Mouse (Mus musculus) cerebellum, adult 9-11 months (tissue): ENCODE measurements at regions not wholly inside any gene's neighbourhood (a gene's known extent, or its start where the extent isn't known, plus 50 kb on each side); places are given as distances from the start of the nearest gene placed in this dataset.

Source experiments
- DNase-seq: peaks from one replicate; pipeline ENCODE4 v3.0.0; 2022

DNA sequence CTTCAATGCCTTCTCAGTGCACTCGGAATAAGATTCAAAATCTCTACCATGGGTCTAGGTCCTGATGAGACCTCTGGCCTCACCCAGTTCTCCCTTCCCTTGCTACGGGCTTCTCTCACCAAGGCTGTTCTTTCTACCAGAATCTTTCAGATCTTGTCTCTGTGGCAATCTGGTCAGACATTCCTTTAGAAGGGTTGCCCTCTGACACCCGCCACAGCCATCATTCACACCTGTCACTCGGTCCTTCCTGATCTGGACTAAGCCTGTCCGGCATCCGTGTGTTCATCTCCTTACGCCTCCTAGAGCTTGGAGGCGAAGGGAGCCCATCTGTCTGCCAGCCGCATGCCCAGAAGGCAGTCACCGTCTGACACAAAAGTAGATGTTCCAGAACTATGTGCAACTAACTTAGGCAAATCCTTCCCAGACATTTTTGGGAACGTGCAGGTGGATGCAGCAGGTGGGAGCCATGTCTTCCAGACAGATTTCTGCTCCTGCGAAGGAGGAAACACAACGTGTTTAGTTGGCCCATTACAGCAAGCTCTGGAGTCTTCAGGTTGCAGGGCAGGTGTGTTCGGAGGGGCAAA lies 77.7 kb downstream of the Fam76b start:
- DNase-seq: no peak

- no peak for DNase-seq
Measured at GRCm38 (mm10) chr9:13906736-13907135, 79.2 kb downstream of the Fam76b start.

DNA sequence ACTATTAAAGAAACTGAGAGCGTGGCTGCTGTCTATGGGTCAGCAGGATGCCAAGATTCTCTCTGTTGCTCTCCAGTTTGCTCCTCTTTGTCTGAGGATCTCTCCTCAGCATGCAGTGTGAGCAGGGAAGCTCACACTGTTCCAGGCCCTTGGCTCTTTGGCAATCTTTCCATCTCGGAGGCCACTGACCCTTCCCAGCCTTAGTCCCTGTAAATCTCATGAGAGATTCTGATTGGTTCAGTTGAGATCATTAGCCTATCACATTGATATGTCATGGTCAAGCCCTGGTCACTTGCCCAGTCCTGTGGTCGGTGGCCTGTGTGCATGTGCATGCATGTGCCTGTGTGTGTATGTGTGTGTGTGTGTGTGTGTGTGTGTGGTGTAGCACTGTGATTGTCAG lies 82.1 kb downstream of the Fam76b start:
- DNase-seq: no peak

DNA sequence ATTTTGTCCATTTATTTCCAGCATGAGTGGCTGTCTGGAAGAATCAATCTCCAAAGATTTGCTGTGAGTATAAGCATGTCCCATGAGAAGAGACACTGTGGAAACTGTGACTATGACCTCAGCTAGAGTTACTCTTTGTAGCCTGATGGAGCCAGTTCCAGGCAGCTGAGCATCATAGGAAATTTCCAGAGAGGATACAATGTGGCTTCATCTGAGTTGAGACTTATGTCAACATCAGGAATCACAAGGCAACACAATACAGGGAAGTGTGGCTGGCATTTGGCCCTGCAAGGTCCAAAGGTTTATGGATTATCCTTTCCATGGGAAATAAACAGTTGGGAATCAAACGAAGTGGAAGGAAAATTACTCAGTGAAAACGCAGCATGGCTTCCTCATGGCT lies 82.6 kb downstream of the Fam76b start:
- DNase-seq: no peak

GRCm38 (mm10) chr9:13913459-13913858 lies 85.9 kb downstream of the Fam76b start:
- DNase-seq: no peak

DNA sequence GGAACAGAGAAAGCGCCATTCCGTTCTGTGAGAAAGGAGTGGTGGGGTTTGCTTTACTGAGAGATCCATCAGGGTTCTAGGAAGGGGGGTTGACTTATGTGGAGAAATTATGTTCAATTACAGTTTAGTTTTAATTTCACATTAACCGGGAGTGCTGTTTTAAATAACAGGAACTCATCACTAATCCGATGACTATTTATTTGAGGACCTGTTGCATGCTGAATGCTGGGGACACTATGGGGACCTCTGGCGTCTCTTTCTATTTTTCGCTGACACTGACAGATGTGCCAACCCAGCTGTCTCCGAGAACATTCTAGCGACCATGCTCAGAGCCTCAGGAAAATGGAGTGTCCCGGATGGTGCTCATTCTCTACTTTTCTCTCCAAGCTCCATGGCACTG lies 86.6 kb downstream of the Fam76b start:
- no peak for DNase-seq

DNA sequence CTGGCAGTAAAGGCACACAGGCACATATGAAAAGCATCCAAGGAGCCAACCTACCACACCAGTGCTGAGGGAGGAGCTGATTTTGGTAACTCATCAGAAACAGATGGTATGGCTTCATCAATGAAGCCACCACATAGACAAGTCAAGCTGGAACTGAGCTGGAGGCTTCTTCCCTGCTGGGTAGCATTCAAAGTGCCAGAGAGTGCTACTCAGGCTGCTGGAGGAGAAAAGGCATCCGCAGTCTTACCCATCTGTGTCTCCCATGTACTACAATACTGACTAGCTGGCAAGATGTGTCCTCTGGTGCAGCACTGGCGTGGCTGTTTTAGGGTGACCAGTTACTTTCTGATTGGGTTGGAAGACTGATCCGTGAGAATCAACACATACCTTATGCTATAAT lies 87.3 kb downstream of the Fam76b start:
- DNase-seq: no peak

DNA sequence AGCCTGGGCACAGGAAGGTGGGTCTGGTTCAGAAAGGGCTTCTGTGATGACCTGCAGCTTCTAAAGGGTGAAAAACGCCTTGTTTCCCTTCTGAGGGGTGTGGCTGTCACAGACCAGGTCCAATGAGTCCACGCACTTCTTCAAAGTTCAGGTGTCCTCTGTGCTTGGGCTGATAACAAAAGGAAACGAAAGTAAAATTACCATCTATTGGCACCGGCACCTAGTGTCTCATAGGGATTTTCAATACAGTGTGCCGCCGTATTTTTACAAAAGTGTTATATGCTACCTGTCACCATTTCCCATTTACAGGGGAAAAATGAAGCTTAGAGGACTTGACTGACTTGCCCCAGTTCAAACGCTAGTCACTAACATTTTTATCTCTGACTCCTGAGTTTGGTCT lies 89.3 kb downstream of the Fam76b start:
- DNase-seq: no peak

DNA sequence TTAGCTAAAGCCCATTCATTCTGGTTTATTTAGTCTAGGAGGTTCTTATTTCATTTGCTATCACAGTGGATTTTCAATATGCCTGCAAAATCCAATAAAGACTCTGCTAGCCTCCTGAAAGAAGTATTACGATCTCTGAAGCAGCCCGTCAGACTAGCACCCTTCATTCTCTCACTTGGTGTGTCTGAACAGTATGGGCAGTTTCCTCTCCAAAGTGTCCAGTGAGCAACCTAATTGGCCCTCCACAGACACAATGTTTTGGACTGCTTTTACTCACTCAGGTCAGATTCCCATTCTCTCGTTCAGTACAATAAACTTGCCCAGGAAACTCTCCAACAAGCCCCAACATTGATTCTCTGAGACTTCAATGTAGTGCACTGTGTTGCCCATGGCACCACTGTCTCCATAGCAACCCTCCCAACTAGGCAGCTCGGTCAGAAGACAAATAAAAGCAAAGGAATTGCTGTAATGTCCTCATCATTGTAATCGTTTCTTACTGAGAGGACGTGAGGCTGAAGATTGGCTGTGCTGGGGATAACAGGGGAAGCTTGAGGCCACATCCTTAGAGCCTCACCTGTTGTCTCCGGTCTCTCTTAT lies 91.2 kb downstream of the Fam76b start:
- no peak for DNase-seq

DNA sequence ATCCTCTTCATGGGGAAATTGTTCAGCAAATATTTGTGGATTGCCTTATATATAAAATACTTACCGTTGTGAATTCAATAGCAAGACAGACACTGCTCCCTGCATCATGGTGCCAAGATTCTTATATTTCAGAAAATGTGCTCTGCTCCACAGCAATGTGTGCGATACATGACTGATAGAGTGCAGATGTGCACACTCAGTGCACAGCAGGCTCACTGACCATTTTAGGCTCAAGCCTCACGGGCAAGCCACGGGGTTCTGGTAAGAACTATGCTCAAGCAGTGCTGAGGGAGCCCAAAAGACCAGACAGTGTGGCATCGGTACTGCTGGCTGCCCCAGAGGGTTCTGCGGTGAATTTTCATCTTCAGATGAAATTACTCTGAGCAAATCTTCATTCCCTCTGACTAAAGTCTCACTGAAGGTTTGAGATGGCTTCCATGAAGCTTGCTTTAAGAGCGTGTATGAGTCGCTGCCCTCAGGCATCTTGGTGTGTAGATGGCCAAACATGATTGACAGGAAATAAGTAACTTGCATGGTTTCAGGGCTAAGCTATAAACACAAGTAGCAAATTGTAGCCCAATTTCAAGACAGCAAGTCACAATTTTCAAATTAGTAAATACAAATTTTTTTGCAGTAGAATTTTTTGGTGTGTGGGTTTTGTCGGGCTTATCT lies 92.4 kb downstream of the Fam76b start:
- DNase-seq: no peak

DNA sequence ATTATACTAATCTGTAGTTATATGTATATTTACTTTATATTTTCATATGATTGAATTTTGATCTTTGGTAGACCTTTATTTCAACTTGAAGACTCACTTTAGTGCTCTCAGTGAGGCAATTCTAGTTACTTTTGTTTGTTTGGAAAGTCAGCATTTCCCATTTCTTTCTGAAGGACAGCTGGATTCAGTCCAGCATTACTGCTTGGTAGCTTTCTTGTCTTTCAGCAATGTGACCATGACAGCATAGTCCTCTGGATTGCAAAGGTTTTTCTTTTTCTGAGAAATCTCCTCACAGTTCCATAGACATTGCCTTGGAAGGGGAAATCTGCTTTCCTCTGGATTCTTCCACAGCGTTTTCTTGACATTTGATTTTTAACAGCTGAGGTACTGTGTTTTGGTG lies 93.1 kb downstream of the Fam76b start:
- no peak for DNase-seq

DNA sequence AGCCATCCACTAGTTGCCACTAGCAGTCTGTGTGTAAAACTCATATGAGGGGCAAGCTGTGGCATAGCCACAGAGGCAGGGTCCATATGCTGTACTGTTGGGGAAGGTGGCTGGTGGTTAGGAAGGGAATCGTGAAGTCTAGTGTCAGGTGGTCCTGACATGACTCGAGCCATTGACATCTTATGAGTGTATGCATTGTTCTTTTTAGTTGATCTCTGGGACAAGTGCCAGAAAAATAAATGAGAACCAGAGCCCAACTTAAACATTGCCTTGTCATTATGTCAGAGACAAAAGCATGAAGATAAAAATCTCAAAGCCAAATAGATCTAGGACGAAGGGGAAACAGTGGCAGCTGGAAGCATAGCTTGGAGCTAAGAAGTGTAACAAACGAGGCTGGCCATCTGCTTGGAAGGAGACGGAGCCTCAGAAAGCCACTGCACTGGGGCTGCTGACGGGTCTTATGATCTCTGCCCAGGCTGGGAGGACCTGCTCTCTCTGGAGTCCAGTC lies 104.5 kb downstream of the Fam76b start:
- no peak for DNase-seq

GRCm38 (mm10) chr9:13933404-13933803 lies 105.9 kb downstream of the Fam76b start:
- no peak for DNase-seq

GRCm38 (mm10) chr9:13937301-13937700 lies 109.8 kb downstream of the Fam76b start:
- no peak for DNase-seq

GRCm38 (mm10) chr9:13946519-13946918 lies 119.0 kb downstream of the Fam76b start:
- DNase-seq: no peak

- no peak for DNase-seq
Measured at GRCm38 (mm10) chr9:13952157-13952556, 124.6 kb downstream of the Fam76b start.

GRCm38 (mm10) chr9:13963140-13963763 lies 135.7 kb downstream of the Fam76b start:
- no peak for DNase-seq

- no peak for DNase-seq
Measured at GRCm38 (mm10) chr9:13963796-13964195, 136.3 kb downstream of the Fam76b start.

DNA sequence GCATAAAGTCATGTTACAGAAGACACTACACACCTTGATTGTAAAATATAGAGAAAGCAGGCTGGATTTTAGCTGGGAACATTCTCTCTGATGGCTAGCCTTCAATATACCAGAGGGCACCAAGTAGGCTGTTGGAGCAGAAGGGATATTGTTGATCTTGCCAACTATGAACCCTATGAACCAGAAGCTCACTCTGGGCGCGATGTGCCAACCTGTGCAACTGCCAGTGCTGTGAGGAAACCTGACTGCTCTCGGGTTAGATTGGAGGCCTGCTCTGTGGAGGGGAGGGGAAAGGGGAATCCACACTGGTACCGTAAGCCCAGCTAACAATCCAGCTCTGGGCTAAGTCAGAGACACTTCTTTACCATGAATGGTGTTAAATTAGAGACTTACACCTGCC lies 136.7 kb downstream of the Fam76b start:
- DNase-seq: no peak

DNA sequence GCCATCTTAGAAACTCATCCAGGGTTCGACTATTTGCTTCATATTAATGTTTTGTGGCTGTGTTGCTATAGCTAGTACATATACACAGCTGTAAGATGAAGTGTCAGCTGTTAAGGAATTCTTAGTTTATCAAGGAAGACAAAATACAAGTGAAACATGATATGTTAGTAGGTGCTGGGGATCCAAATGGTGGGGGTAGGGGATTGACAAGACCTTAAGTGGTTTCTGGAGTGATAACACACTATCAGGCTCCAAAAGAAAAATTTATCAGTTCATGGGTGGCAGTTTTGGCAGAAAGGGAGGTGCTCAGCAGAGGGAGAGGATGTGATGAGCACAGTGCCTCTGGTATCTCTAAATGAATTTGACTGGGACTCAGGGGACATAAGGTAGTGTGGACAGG lies 138.7 kb downstream of the Fam76b start:
- no peak for DNase-seq

GRCm38 (mm10) chr9:13969262-13969661 lies 141.7 kb downstream of the Fam76b start:
- DNase-seq: no peak

- DNase-seq: no peak
Measured at GRCm38 (mm10) chr9:13973600-13973999, 146.1 kb downstream of the Fam76b start.

- DNase-seq: no peak
Measured at GRCm38 (mm10) chr9:13974870-13975269, 147.4 kb downstream of the Fam76b start.

GRCm38 (mm10) chr9:13978842-13979241 lies 151.3 kb downstream of the Fam76b start:
- DNase-seq: no peak
